Mouse (Mus musculus) cerebellum, postnatal 10 days (tissue): Measurements from ENCODE around the gene Kansl2.

Experiments
- DNase-seq, 2 experiments: peaks; one replicate each; pipeline ENCODE4 v3.0.0; 2021; ENCODE audit warnings: mixed read lengths in 2 of 2

Gene Kansl2

GRCm38 (mm10) chr15:98533881-98534627, at the start of gene Kansl2:
Gene Kansl2 (minus strand): TSS chr15:98534264.
- DNase-seq = peak; percentile 99

GRCm38 (mm10) chr15:98582996-98583395, 48.9 kb upstream of the Kansl2 start:
- no peak for DNase-seq

GRCm38 (mm10) chr15:98582410-98582809, 48.3 kb upstream of the Kansl2 start:
- DNase-seq = peak; percentile 43 to 49

- DNase-seq = peak; percentile 90 to 91
Measured at GRCm38 (mm10) chr15:98579795-98580464, 45.9 kb upstream of the Kansl2 start.

GRCm38 (mm10) chr15:98579310-98579709, 45.2 kb upstream of the Kansl2 start:
- DNase-seq = no peak

GRCm38 (mm10) chr15:98573293-98573692, 39.2 kb upstream of the Kansl2 start:
- DNase-seq = no peak

GRCm38 (mm10) chr15:98570873-98571538, 36.9 kb upstream of the Kansl2 start, which contains the start of the genes Ccnt1 and 4930415O20Rik:
Gene Ccnt1 (minus strand): TSS chr15:98570923.
Gene 4930415O20Rik (plus strand): TSS chr15:98571004.
- no peak for DNase-seq

- DNase-seq = peak; percentile 22 to 25
Measured at GRCm38 (mm10) chr15:98569795-98570365, 35.8 kb upstream of the Kansl2 start.

- DNase-seq = no peak
Measured at GRCm38 (mm10) chr15:98569216-98569615, 35.2 kb upstream of the Kansl2 start.

GRCm38 (mm10) chr15:98568256-98569033, 34.4 kb upstream of the Kansl2 start:
- peak; percentile 36 to 50 for DNase-seq

GRCm38 (mm10) chr15:98567278-98568134, 33.4 kb upstream of the Kansl2 start:
- DNase-seq = peak; percentile 99 to 100

GRCm38 (mm10) chr15:98566973-98567277, 32.9 kb upstream of the Kansl2 start:
- no peak for DNase-seq

GRCm38 (mm10) chr15:98557186-98557585, 23.1 kb upstream of the Kansl2 start:
- no peak for DNase-seq

GRCm38 (mm10) chr15:98555881-98556280, 21.8 kb upstream of the Kansl2 start:
- DNase-seq = peak; percentile 30 to 39

- no peak for DNase-seq
Measured at GRCm38 (mm10) chr15:98552758-98553157, 18.7 kb upstream of the Kansl2 start.

GRCm38 (mm10) chr15:98546843-98547242, 12.8 kb upstream of the Kansl2 start:
- no peak for DNase-seq

- no peak for DNase-seq
Measured at GRCm38 (mm10) chr15:98545151-98545550, 11.1 kb upstream of the Kansl2 start.

- DNase-seq = no peak
Measured at GRCm38 (mm10) chr15:98543341-98543740, 9.3 kb upstream of the Kansl2 start.

GRCm38 (mm10) chr15:98541064-98541463, 7.0 kb upstream of the Kansl2 start:
- no peak for DNase-seq

- no peak for DNase-seq
Measured at GRCm38 (mm10) chr15:98537923-98538322, 3.9 kb upstream of the Kansl2 start.

GRCm38 (mm10) chr15:98536828-98537510, 2.9 kb upstream of the Kansl2 start:
- no peak for DNase-seq
